Mouse (Mus musculus): ENCODE results near the gene Ing4. TPM values are rescaled to one million over a fixed set of nuclear protein-coding genes. Genes with fewer than 3 reads are reported as not detected.

The Ing4 gene
- total RNA-seq, 2 experiments from 2014 or later, result 55.2 to 63.9 TPM

DNA sequence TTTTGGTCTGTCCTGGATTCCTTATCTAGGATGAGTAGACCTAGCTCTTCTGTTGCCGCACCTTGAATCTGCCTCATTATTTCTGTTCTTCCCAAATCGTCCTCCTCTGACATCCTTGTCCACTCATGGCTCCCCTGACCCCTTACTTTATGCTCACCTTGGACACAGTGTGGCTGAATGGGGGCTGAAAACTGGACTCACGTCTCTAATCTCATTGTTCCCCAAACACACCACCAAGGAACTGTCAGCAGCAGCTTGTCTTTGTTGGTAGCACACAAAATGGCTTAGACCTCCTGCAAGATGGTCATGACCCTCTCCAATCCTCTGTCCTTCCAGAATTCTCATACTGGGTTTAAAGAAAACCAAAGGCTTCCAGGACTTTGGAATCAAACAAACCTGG lies 48.4 kb downstream of the Ing4 start:
- intact Hi-C loops (cut with DNase I), result loop anchor here (5.0 to 10.0 kb wide), 3 partner anchors 83 to 233 kb away; partner anchors contain the start of genes P3h3 and Zfp384
- no peak for DNase-seq (ENCODE audit: low spot score in 2 of 2)

DNA sequence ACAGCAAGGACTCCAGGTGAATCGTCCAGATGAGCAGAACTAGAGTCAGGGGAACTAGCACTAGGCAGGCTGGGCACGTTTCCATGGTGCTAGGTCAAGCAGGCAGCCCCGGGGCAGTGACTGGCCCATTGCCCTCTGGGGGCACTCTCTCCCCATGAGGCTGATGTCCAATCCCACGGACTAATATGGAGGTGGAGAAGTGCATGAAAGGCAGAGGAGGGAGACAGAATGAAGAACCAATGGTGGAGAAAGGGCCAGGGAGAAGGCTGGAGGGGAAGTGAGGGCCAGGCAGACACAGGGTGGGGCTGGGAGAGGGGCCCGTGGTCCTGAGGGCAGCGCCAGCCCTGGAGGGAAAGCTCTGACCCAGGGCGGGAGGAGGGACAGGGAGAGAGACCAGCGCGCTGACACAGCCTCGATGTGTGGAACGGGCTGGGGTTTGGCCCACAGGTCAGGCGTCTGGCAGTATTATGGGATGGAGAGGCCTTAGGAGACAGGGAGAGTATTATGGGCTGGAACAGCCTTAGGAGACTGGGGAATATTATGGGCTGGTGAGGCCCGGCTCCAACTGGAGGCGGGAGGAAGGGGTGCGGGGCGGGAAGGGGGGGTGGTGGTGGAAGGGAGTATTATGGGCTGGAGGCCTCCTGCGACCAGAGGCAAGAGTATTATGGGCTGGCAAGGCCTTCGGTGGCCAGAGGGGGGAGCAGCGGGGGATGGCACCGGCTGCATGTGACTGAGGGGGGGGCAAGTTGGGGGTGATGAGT lies 49.2 kb downstream of the Ing4 start:
- peak; percentile 68 to 71 for DNase-seq (ENCODE audit: low spot score in 2 of 2)
- intact Hi-C loops (cut with DNase I), result loop anchor here (5.0 to 10.0 kb wide), 3 partner anchors 84 to 234 kb away; partner anchors contain the start of genes P3h3 and Zfp384

DNA sequence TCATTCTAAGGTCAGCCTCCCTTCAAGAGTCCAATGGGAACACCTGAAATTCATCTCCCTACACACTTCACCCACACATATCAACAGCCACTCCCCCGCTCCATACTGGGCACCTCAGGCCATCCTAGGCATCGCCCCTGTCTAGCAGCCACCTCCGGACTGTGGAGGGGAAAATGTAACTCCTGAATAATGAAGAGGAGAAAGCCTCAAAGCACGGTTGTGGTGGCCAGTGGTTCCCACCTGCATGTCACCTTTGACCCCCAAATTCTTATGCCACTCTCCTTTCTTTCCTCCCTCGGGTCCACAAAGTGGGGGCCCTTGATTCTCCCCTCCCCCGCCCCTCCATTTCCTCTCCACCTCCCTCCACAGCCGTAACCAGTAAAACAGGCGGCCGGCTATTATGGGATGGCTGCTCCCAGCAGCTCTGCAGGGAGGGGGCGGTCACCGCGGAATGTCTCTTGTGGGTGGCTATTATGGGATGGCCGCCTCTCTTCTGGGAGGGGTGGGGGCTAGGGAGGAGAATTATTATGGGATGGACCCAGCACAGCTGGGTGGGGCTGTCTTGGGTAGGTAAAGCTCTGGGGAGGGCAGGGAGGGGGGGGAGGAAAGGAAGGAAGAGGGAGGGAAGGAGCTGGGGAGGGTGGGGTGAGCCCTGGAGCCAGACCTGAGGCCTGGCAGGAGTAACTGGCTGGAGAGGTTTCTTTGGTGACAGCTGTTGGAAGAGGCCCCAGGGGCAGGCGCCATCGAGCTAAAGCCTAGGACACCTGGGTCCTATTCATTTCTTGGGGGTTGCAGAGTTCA lies 50.2 kb downstream of the Ing4 start:
- intact Hi-C loops (cut with DNase I), result loop anchor here (5.0 to 10.0 kb wide), 3 partner anchors 85 to 235 kb away; partner anchors contain the start of genes P3h3 and Zfp384
- DNase-seq (ENCODE audit: low spot score in 2 of 2), result peak; percentile 88

DNA sequence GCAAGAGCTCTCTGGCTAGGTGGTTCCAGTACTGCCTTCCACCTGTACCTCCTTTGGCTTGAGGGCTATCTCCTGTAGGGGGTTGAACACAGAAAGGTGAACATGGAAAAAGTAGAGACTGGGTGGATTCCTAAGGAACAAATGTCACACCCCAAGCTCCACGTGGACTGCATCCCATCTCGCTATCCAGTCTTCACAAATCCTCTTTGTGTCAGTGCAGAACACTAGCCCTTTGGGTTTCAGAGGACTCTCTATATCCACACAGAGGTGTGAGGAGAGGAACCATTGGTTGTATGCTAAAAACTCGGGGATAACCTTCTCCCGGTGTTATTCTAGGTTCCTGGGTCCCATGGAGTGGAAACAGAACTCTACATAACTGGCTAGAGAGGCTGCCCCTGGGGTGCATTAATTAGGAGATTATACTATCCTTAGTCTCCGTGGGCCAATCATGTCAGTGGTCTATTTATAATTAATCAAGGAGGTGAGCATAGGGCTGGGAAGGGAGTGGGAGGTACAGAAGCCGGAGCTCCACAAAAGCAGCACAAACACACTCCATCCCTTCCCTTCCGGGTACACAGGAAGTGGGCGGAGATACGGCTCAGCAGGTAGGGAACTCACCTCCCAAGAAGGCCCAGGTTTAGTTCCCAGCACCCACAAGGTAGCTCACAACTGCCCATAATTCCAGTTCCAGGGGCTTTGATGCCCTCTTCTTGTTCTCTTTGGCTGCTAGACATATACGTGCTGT lies 51.0 kb downstream of the Ing4 start:
- no peak for DNase-seq (ENCODE audit: low spot score in 2 of 2)
- intact Hi-C loops (cut with DNase I), result no loop called here

DNA sequence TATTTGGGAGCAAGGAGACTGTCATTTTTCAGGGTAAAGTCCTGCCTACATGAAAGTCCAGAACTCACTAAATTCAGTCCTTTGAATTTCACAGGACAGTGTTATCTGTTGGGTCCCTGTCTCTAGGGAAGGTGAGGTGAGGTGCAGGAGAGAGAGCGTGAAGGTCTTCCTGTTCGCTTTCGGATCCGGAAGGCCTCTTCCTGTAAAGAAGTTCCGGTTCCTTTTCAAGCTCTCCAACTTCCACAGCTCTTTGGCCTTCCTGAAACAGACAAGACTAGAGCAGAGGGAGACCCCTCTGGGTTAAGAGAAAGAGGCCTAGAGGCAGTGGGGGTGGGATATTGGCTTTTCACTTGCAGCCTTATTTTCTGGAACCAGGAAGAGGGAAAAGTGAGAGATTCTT lies 52.8 kb downstream of the Ing4 start:
- DNase-seq (ENCODE audit: low spot score in 2 of 2), result no peak
- intact Hi-C loops (cut with DNase I), result no loop called here

DNA sequence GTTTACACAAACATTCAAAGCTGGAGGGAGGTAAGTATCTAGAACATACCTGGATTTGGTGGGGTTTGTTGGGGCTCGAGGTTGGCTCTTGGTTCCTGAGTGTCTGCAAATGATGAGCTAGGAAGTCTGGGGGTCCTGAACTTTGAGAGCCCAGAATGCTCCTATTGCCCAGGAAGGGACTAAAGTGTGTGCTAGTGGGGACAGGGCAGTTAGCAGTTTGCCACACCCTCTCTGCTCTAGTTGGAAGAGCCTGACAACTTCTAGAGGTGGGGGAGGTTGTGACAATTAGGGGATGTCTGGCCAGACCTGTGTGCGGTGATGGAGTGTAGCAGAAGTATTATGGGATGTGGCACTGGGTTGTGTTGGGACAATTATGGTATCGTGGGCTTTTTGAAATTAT lies 55.3 kb downstream of the Ing4 start:
- DNase-seq (ENCODE audit: low spot score in 2 of 2), result no peak
- intact Hi-C loops (cut with DNase I), result loop anchor here (5.0 kb wide), 1 partner anchor 72 kb away; the partner anchor contains the start of gene Gapdh

DNA sequence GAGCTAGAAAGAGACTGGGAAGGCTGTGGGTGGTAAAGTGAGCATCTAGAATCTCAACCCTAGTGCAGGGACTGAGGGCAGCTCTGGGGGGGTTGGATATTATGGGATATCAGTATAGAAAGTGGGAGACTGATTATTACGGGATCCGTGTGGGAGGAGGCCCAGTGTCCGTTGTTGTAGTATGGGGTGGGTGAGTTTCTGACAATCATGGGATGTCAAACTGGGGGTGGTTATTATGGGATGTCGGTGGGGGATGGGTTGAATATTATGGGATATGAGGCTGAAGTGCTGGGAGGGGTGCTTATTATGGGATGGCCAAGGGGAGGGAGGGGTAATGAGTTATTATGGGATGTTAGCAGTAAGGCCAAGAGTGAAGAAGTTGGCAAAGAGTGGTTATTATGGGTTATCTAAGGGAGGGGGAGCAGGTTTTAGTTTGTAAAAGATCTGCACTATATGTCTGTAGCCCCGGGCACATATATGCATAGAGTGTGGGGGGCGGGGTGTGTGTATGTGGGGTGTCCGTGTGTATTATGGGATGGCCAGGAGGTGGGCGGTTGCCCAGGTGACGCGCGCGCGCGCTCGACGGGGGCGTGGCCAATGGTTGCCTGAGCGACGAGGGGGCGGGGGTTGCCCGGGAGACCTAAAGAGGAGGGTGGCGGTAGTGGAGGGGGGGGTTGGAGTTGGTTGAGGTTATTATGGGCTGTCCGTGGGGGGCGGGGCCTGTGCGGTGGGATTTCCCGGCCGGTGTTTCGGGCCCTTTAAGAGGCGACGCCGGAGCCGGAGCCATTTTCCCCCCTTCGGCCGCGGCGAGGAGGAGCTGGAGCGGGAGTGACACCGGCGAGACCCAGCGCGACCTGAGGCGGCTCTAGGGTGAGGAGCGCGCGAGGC lies 56.1 kb downstream of the Ing4 start, which contains the start of gene Chd4:
Chd4 (plus strand) TSS at position 591 of the 888 bp plus-strand sequence.
- intact Hi-C loops (cut with DNase I), result loop anchor here (5.0 kb wide), 1 partner anchor 72 kb away; the partner anchor contains the start of gene Gapdh
- peak; percentile 89 to 91 for DNase-seq (ENCODE audit: low spot score in 2 of 2)

DNA sequence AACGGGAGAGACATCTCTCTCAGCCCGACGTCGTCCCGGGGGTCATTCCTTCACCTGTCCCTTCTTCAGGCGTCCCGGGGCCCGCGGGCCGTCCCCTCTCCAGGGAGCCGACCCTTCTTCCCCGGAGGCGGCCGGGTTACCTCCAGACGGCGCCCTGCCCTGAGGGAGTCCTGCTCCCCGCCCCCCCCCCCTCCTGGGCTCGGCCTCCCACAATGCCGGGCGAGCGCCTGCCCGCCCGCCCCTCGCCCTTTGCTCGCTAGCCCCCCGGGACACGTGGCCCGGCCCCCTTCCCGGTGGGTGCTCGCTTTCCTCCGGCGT lies 56.7 kb downstream of the Ing4 start:
- intact Hi-C loops (cut with DNase I), result loop anchor here (5.0 kb wide), 1 partner anchor 71 kb away; the partner anchor contains the start of gene Gapdh
- no peak for DNase-seq (ENCODE audit: low spot score in 2 of 2)

DNA sequence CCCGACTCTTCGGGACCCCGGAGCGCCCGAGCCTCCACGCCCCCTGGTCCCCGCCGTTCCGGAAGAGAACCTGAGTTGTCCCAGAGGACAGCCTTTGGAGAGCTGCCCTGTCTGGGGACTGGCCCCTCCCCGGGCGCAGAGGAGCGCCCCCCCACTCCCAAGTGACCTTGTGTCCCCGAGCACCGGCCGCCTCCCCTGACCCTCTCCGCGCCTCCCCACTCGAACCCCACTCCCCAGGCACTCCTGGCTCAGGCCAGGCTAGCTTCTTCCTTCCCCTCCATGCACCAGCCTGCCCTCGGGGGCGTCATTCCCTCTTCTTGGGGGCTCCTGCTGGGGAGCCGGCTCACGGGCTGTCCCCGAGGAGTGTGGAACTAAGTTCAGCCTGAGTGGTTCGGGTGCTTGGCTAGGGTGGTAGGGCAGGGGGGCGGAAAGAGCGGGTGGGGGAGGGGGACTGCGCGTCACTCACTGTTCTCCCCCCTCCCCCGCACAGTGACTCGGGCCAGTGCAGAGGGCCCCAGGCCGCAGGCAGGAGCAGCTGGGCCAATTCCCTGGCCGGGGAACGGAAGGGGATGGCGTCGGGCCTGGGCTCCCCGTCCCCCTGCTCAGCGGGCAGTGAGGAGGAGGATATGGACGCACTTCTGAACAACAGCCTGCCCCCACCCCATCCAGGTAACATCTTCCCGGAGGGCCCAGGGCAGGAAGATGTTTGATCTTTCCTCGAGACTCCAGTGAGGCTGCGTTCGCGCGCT lies 57.2 kb downstream of the Ing4 start:
- peak; percentile 35 to 53 for DNase-seq (ENCODE audit: low spot score in 2 of 2)
- intact Hi-C loops (cut with DNase I), result loop anchor here (5.0 kb wide), 1 partner anchor 71 kb away; the partner anchor contains the start of gene Gapdh

DNA sequence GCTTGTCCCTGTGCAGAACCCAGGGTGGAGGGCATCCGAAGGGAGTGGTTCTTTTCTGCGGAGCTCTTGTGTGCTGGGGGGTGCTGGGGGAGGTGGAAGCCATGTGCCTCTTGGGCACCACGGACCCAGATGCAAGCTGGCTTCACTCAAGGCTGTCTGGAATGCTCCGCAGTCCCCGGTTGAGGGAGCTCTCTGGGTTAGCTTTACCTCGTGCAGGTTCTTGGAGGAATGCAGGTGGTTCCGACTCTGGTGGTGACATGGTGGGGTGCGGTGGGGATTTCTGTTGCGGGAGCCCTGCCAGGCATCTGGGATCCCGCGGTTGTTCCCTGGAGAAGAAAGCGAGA lies 57.8 kb downstream of the Ing4 start:
- intact Hi-C loops (cut with DNase I), result loop anchor here (5.0 kb wide), 1 partner anchor 70 kb away; the partner anchor contains the start of gene Gapdh
- DNase-seq (ENCODE audit: low spot score in 2 of 2), result peak in 1 of 2 experiments; percentile 39

DNA sequence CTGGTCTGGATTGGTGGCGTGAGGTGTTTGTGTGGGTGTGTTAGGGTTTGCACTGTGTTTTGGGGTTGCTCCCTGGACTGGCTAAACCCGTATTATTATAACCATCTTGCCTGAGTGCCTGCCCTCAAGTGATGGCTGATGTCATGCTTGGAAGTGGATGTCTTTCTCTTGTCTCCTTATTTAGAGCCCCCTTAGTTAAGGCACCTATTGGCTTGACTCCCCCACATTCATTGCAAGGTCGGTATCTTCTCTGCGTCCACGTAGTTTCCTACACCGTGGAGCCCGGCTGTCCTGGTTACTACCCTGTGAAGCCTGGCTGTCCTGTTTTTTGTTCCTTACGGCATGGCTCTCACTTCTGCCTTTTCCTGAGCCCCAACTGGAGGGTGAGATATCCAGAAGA lies 58.4 kb downstream of the Ing4 start:
- intact Hi-C loops (cut with DNase I), result loop anchor here (5.0 kb wide), 1 partner anchor 69 kb away; the partner anchor contains the start of gene Gapdh
- DNase-seq (ENCODE audit: low spot score in 2 of 2), result peak in 1 of 2 experiments; percentile 22

DNA sequence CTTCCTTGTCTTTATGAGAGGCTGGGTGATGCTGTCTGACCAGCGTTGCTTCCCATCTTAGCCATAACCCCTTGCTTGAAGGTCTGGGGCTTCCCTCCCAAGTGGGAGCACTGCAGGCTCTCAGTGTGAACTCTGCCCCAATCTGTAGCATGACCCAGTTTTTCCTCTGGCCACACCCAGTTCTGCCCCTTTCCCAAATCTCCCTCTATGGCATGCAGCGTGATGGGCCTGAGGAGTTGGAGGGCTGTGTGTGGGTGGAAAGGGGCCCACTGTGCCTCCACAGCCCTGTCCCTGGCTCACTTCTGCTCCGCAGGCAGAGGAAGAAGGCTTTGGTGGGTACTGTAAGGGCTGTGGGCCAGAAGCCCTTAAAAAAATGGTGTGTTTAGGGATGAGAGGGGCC lies 59.0 kb downstream of the Ing4 start:
- intact Hi-C loops (cut with DNase I), result loop anchor here (5.0 kb wide), 1 partner anchor 69 kb away; the partner anchor contains the start of gene Gapdh
- no peak for DNase-seq (ENCODE audit: low spot score in 2 of 2)

Small RNAs within 50 kb of the gene (microRNA-seq; reads per million reads assigned to microRNA genes)
- 1.8 reads per million for gene Mir7045

Other genes starting within 250 kb of the Ing4 start
- 1 to 10 TPM; 4.9 TPM for gene Spsb2, start 231.1 kb upstream of the Ing4 start, total RNA-seq (2021)
- 100 to 1,000 TPM; 736 to 850 TPM for gene Tpi1, start 225.5 kb upstream of the Ing4 start, total RNA-seq (2021)
- gene Usp5, start 210.3 kb upstream of the Ing4 start, total RNA-seq (2021), result 100 to 1,000 TPM; 191 to 199 TPM
- gene Cdca3, start 210.2 kb upstream of the Ing4 start, total RNA-seq (2021), result 1 to 10 TPM; 1.5 to 1.8 TPM
- under 1 TPM in 1 of 2 experiments, not detected in 1; 0.30 TPM for gene Gnb3, start 199.5 kb upstream of the Ing4 start, total RNA-seq (2021)
- 10 to 100 TPM; 12.6 to 37.2 TPM for gene P3h3, start 182.0 kb upstream of the Ing4 start, total RNA-seq (2021)
- 100 to 1,000 TPM; 218 to 235 TPM for gene Gpr162, start 175.8 kb upstream of the Ing4 start, total RNA-seq (2021)
- gene Cd4, start 151.5 kb upstream of the Ing4 start, total RNA-seq (2021), result 1 to 10 TPM; 5.4 to 5.8 TPM
- gene Lag3, start 128.1 kb upstream of the Ing4 start, total RNA-seq (2021), result 1 to 10 TPM; 2.7 to 3.1 TPM
- 1,000 to 10,000 TPM in 1 of 2 experiments, 100 to 1,000 TPM in 1; 913 to 1,047 TPM for gene Ptms, start 119.7 kb upstream of the Ing4 start, total RNA-seq (2021)
- gene Mlf2, start 108.4 kb upstream of the Ing4 start, total RNA-seq (2021), result 100 to 1,000 TPM; 606 to 697 TPM
- gene Cops7a, start 74.2 kb upstream of the Ing4 start, total RNA-seq (2021), result 100 to 1,000 TPM; 153 to 170 TPM
- 100 to 1,000 TPM; 179 to 184 TPM for gene Pianp, start 43.1 kb upstream of the Ing4 start, total RNA-seq (2021)
- gene Zfp384, start 30.6 kb upstream of the Ing4 start, total RNA-seq (2021), result 10 to 100 TPM; 33.3 to 52.7 TPM
- 10 to 100 TPM in 1 of 2 experiments, 1 to 10 TPM in 1; 8.3 to 13.4 TPM for gene Acrbp, start 9.9 kb downstream of the Ing4 start, total RNA-seq (2021)
- under 1 TPM; 0.48 to 0.84 TPM for gene Lpar5, start 28.2 kb downstream of the Ing4 start, total RNA-seq (2021)
- gene Chd4, start 56.2 kb downstream of the Ing4 start, total RNA-seq (2021), result 100 to 1,000 TPM; 153 to 166 TPM
- 10 to 100 TPM; 26.4 to 26.6 TPM for gene Nop2, start 92.1 kb downstream of the Ing4 start, total RNA-seq (2021)
- gene Iffo1, start 105.5 kb downstream of the Ing4 start, total RNA-seq (2021), result 10 to 100 TPM; 63.0 to 67.2 TPM
- gene Gapdh, start 126.7 kb downstream of the Ing4 start, total RNA-seq (2021), result 1,000 to 10,000 TPM; 2,336 to 2,609 TPM
- gene Ncapd2, start 151.9 kb downstream of the Ing4 start, total RNA-seq (2021), result 10 to 100 TPM; 24.2 to 30.2 TPM
- 10 to 100 TPM; 63.3 to 66.1 TPM for gene Mrpl51, start 152.0 kb downstream of the Ing4 start, total RNA-seq (2021)
- gene Vamp1, start 175.8 kb downstream of the Ing4 start, total RNA-seq (2021), result 100 to 1,000 TPM; 101 to 114 TPM
- 1 to 10 TPM; 3.7 to 4.9 TPM for gene Tapbpl, start 192.1 kb downstream of the Ing4 start, total RNA-seq (2021)
- gene Cd27, start 197.2 kb downstream of the Ing4 start, total RNA-seq (2021), result not detected
- gene Tuba3a, start 246.3 kb downstream of the Ing4 start, total RNA-seq (2021), result not detected